Mouse (Mus musculus) ES-Bruce4 (cell line): ENCODE data around the gene Mipep. TPM values are rescaled to one million over a fixed set of nuclear protein-coding genes. Genes with fewer than 3 reads are reported as not detected.

ENCODE experiments used
- H3K27ac ChIP-seq: 2 replicates; pipeline ENCODE4 v1.5.1; 2012; ENCODE audit warnings: low read length, inconsistent platforms; ENCODE audit not compliant: insufficient read depth
- H3K27me3 ChIP-seq: 2 replicates; pipeline ENCODE4 v1.6.1; 2012; ENCODE audit warnings: mild to moderate bottlenecking, low read length, inconsistent platforms; ENCODE audit not compliant: control insufficient read depth, poor library complexity, insufficient read depth, severe bottlenecking
- H3K36me3 ChIP-seq: 2 replicates; pipeline ENCODE4 v1.6.1; 2012; ENCODE audit warnings: inconsistent platforms, mild to moderate bottlenecking, low read length, moderate library complexity; ENCODE audit not compliant: control insufficient read depth, poor library complexity, insufficient read depth, severe bottlenecking
- H3K4me1 ChIP-seq: one replicate; pipeline ENCODE4 v1.8.1; 2011; ENCODE audit warnings: low read length; ENCODE audit not compliant: control insufficient read depth, insufficient read depth
- H3K4me3 ChIP-seq: 2 replicates; pipeline ENCODE4 v1.5.1; 2011; ENCODE audit warnings: low read depth, mild to moderate bottlenecking, low read length
- H3K9ac ChIP-seq: 2 replicates; pipeline ENCODE4 v1.6.1; 2012; ENCODE audit warnings: low read depth, mild to moderate bottlenecking, inconsistent platforms; ENCODE audit not compliant: poor library complexity, severe bottlenecking
- H3K9me3 ChIP-seq: replicated peaks from 2 replicates; pipeline ENCODE4 v1.6.1; 2012; ENCODE audit warnings: mild to moderate bottlenecking, low read length, inconsistent platforms; ENCODE audit not compliant: control insufficient read depth, poor library complexity, insufficient read depth, severe bottlenecking
- CTCF ChIP-seq: IDR thresholded peaks from one replicate; pipeline ENCODE4 v1.8.1; 2011; ENCODE audit warnings: low read depth, low read length
- EP300 ChIP-seq: IDR thresholded peaks from 2 replicates; pipeline ENCODE4 v1.6.1; 2011; ENCODE audit warnings: low read depth, low read length; ENCODE audit not compliant: insufficient read depth
- POLR2A ChIP-seq: IDR thresholded peaks from one replicate; pipeline ENCODE4 v1.8.1; 2011; ENCODE audit warnings: low read length; ENCODE audit not compliant: insufficient read depth
- polyA plus RNA-seq: library from polyadenylated mRNA; stranded (reverse); fragments of >200 nt; gene quantifications from 2 replicates; pipeline ENCODE4 v1.2.4, GENCODE M21; 2011; ENCODE audit warnings: low read depth; ENCODE audit not compliant: missing spikeins, insufficient read depth, insufficient read length

The Mipep gene
- polyA plus RNA-seq, 1 experiment = 25.9 TPM

DNA sequence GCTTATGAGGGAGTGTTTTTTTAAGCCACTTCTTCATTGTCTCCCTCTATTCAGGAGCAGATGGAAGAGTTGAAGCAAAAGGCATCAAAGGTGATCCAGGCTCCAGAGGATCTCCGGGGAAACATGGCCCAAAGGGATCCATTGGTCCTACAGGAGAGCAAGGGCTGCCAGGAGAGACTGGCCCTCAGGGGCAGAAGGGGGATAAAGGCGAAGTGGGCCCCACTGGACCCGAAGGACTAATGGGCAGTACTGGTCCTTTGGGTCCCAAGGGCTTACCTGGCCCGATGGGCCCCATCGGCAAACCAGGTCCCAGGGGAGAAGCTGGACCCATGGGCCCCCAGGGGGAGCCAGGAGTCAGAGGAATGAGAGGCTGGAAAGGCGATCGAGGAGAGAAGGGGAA lies 5.2 kb upstream of the Mipep start:
- Histone ChIP-seq H3K4me1 (no peaks in the 10 kb centered on the region), H3K4me3 (no peak overlapping the region), H3K9ac (no peak overlapping the region), H3K27ac (no peak overlapping the region), H3K36me3 (no peaks in the 10 kb centered on the region), H3K9me3 (no peaks in the 10 kb centered on the region), H3K27me3 (no peaks in the 10 kb centered on the region)
- TF ChIP-seq CTCF (no peak), POLR2A (no peak), EP300 (no peak)

DNA sequence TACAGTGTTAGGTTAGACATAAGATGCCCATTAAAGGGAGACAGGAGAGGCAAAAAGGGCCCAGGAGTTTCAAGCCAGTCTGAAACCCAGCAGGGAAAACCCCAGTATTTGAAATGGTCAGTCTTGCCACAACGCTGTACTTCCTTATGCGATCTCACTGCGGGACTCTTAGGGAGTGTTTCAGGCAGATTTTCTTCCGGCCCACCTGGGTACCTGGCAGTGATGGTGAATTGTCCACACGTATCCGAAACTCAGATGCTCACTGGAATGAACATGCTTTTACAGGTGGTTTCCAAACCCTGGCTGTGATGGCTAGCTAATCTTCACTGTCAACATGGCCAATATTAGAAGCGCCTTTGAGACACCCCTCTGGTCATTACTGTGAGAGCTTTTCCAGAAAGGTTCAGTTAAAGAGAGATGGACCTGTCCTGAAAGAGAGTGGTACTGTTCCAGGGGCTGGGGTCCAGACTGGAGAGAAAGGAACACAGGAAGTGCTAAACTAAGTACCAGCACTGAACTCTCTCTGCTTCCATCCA lies 2.2 kb upstream of the Mipep start:
- 0 out of 2 replicates have a peak overlapping the region, but pooled peaks have one; percentile 11 for H3K4me3 ChIP-seq
- no peaks in the 10 kb centered on the region for H3K9me3 ChIP-seq
- no peaks in the 10 kb centered on the region for H3K4me1 ChIP-seq
- H3K27ac ChIP-seq = no peak overlapping the region
- no peaks in the 10 kb centered on the region for H3K27me3 ChIP-seq
- no peak for TF ChIP-seq CTCF
- no peak for TF ChIP-seq EP300
- no peak for TF ChIP-seq POLR2A
- H3K36me3 ChIP-seq = no peaks in the 10 kb centered on the region
- H3K9ac ChIP-seq = no peak overlapping the region; the same call in 1 of the 2 replicates

DNA sequence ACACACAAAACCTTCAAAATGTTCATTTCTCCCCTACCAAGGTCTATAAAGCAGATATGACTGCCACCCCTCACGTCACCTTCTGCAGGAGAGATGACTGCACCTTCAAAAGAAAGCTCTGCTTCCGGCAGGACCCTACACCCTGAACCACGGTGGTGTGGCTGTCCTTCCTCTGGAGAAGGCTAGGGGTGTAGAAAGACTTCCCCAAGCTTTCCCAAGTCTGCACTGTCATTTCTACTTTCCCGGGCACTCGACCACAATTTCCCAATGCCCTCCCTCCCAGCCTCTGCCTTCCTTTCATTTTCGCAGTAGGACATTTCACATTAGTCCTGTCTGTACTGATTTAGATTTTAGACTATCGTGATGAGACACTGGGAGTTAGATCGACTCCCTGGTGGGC lies 1.2 kb upstream of the Mipep start:
- Histone ChIP-seq H3K27me3 (no peaks in the 10 kb centered on the region), H3K27ac (no peak overlapping the region)
- TF ChIP-seq EP300 = no peak
- TF ChIP-seq CTCF = no peak
- no peak for TF ChIP-seq POLR2A

GRCm38 (mm10) chr14:60790103-60790502 lies 5.7 kb downstream of the Mipep start:
- Histone ChIP-seq H3K27ac (no peak overlapping the region), H3K36me3 (peaks cover 4% of the 10 kb centered on the region; the same call in 1 of the 2 replicates), H3K4me1 (no peaks in the 10 kb centered on the region), H3K9ac (no peak overlapping the region), H3K9me3 (no peaks in the 10 kb centered on the region), H3K4me3 (no peak overlapping the region), H3K27me3 (no peaks in the 10 kb centered on the region)
- TF ChIP-seq CTCF (peak; percentile 67), POLR2A (no peak), EP300 (no peak)

More for the DNA sequence above, 1.2 kb upstream of the Mipep start:
- no peaks in the 10 kb centered on the region for H3K36me3 ChIP-seq
- no peaks in the 10 kb centered on the region for H3K9me3 ChIP-seq
- no peak overlapping the region for H3K4me3 ChIP-seq
- H3K9ac ChIP-seq = no peak overlapping the region
- H3K4me1 ChIP-seq = no peaks in the 10 kb centered on the region

GRCm38 (mm10) chr14:60796600-60797322 lies 12.4 kb downstream of the Mipep start:
- Histone ChIP-seq H3K9ac (no peak overlapping the region), H3K9me3 (no peaks in the 10 kb centered on the region), H3K36me3 (no peaks in the 10 kb centered on the region; the same call in 1 of the 2 replicates), H3K4me1 (no peaks in the 10 kb centered on the region), H3K27me3 (no peaks in the 10 kb centered on the region), H3K4me3 (no peak overlapping the region), H3K27ac (no peak overlapping the region)
- TF ChIP-seq EP300 (no peak), CTCF (no peak), POLR2A (no peak)

DNA sequence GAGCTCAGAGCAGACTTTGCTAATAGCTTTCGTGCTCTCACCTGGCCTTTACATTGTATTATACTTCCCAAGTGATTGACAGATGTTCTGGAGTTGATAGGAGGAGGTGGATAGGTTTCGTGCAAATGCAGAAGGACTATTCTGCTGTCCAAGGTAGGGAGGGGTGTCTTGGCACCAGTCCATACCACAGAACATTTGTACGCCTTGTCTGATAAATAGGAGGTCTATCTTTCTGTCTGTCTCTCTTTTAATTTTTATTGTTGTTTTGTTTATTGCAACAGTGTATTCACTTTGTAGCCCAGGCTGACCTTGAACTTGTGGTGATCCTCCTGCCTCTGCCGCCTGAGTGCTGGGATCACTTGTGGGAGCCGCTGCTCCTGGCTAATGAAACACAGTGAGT lies 13.2 kb downstream of the Mipep start:
- Histone ChIP-seq H3K27ac (no peak overlapping the region), H3K9ac (no peak overlapping the region), H3K36me3 (peaks cover 3% of the 10 kb centered on the region; the same call in 1 of the 2 replicates), H3K27me3 (no peaks in the 10 kb centered on the region), H3K9me3 (no peaks in the 10 kb centered on the region), H3K4me1 (no peaks in the 10 kb centered on the region), H3K4me3 (no peak overlapping the region)
- TF ChIP-seq EP300 (no peak), CTCF (no peak), POLR2A (no peak)
